Mouse (Mus musculus): ENCODE measurements around the gene Timp3. TPM values are rescaled to one million over a fixed set of nuclear protein-coding genes. Genes with fewer than 3 reads are reported as not detected.

The Timp3 gene
- total RNA-seq, 1 experiment = 28.8 TPM

GRCm38 (mm10) chr10:86330993-86331680 is 31.0 kb downstream of the Timp3 start:
- TF ChIP-seq MAFK (IDR thresholded peaks at IDR 0.05; ENCODE audit: insufficient read depth, low read depth, low read length) (no peak), CHD2 (IDR thresholded peaks at IDR 0.05; ENCODE audit: low read depth, low read length) (no peak), ZNF384 (IDR thresholded peaks at IDR 0.05; ENCODE audit: low read depth, low read length) (no peak), HCFC1 (IDR thresholded peaks at IDR 0.05; ENCODE audit: borderline replicate concordance, insufficient read depth, low read length) (no peak), ZC3H11A (IDR thresholded peaks at IDR 0.05; ENCODE audit: borderline replicate concordance, low read depth, low read length) (no peak)
- no peak for DNase-seq (ENCODE audit: low read depth, low spot score)
- in situ Hi-C loops (cut with MboI; ENCODE audit: low sequenced_read_pairs in 2 of 2, unreplicated experiment in 2 of 2) = no loop called here
- Histone ChIP-seq H3K4me1 (ENCODE audit: control insufficient read depth in 2 of 2, insufficient read depth in 2 of 2, low read length in 2 of 2, poor library complexity in 1 of 2) (peaks cover 4 to 7% of the 10 kb centered on the region in 2 experiments; a peak in 1 of 4 replicates), H3K9me3 (ENCODE audit: control insufficient read depth, insufficient read depth, low read depth, low read length) (no peaks in the 10 kb centered on the region), H3K27ac (ENCODE audit: insufficient read depth, low read depth, low read length, poor library complexity, severe bottlenecking) (no peak overlapping the region), H3K9ac (ENCODE audit: insufficient read depth, low read depth, low read length, poor library complexity, severe bottlenecking) (no peak overlapping the region), H3K4me3 (ENCODE audit: insufficient read depth in 1 of 2, low read depth in 1 of 2, low read length in 2 of 2, poor library complexity in 1 of 2, severe bottlenecking in 1 of 2) (no peak overlapping the region), H3K36me3 (ENCODE audit: control insufficient read depth, insufficient read depth, low read length, poor library complexity, severe bottlenecking) (no peaks in the 10 kb centered on the region)

GRCm38 (mm10) chr10:86331681-86332281 is 31.6 kb downstream of the Timp3 start:
- Histone ChIP-seq H3K36me3 (ENCODE audit: control insufficient read depth, insufficient read depth, low read length, poor library complexity, severe bottlenecking) (no peaks in the 10 kb centered on the region), H3K9ac (ENCODE audit: insufficient read depth, low read depth, low read length, poor library complexity, severe bottlenecking) (no peak overlapping the region), H3K9me3 (ENCODE audit: control insufficient read depth, insufficient read depth, low read depth, low read length) (no peaks in the 10 kb centered on the region), H3K4me3 (ENCODE audit: insufficient read depth in 1 of 2, low read depth in 1 of 2, low read length in 2 of 2, poor library complexity in 1 of 2, severe bottlenecking in 1 of 2) (no peak overlapping the region), H3K27ac (ENCODE audit: insufficient read depth, low read depth, low read length, poor library complexity, severe bottlenecking) (no peak overlapping the region), H3K4me1 (ENCODE audit: control insufficient read depth in 2 of 2, insufficient read depth in 2 of 2, low read length in 2 of 2, poor library complexity in 1 of 2) (peaks cover 4 to 8% of the 10 kb centered on the region in 2 experiments; a peak in 1 of 4 replicates)
- DNase-seq (ENCODE audit: low read depth, low spot score) = no peak
- in situ Hi-C loops (cut with MboI; ENCODE audit: low sequenced_read_pairs in 2 of 2, unreplicated experiment in 2 of 2) = no loop called here
- no peak for TF ChIP-seq ZC3H11A (IDR thresholded peaks at IDR 0.05; ENCODE audit: borderline replicate concordance, low read depth, low read length)

DNA sequence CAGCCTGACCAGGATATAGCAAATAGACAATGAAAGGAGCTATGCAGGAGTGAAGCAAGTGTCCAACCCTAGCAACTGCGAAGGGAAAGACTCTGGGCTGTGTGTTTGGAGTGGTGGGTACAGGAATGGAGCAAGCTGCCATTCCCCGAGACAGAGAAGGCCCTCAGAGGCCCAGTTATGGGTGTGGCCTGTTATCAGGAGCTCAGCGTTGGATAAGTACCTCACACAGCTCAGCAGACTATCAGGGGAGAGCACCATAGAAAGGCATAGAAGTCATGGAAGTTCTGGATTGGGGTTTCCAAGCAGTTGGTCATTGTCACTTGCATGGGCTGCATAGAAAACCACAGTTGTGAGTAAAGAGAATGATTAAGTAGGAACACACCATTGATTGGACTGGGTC is 32.8 kb downstream of the Timp3 start:
- no peak overlapping the region for H3K9ac ChIP-seq (ENCODE audit: insufficient read depth, low read depth, low read length, poor library complexity, severe bottlenecking)
- H3K4me1 ChIP-seq (ENCODE audit: control insufficient read depth in 2 of 2, insufficient read depth in 2 of 2, low read length in 2 of 2, poor library complexity in 1 of 2) = peaks cover 9 to 12% of the 10 kb centered on the region in 2 experiments; a peak in 2 of 4 replicates
- in situ Hi-C loops (cut with MboI; ENCODE audit: low sequenced_read_pairs in 2 of 2, unreplicated experiment in 2 of 2) = no loop called here
- H3K9me3 ChIP-seq (ENCODE audit: control insufficient read depth, insufficient read depth, low read depth, low read length) = no peaks in the 10 kb centered on the region
- no peaks in the 10 kb centered on the region for H3K36me3 ChIP-seq (ENCODE audit: control insufficient read depth, insufficient read depth, low read length, poor library complexity, severe bottlenecking)
- no peak overlapping the region for H3K4me3 ChIP-seq (ENCODE audit: insufficient read depth in 1 of 2, low read depth in 1 of 2, low read length in 2 of 2, poor library complexity in 1 of 2, severe bottlenecking in 1 of 2)
- no peak overlapping the region for H3K27ac ChIP-seq (ENCODE audit: insufficient read depth, low read depth, low read length, poor library complexity, severe bottlenecking)
- no peak for DNase-seq (ENCODE audit: low read depth, low spot score)
- TF ChIP-seq CHD2 (IDR thresholded peaks at IDR 0.05; ENCODE audit: low read depth, low read length) (no peak), ZNF384 (IDR thresholded peaks at IDR 0.05; ENCODE audit: low read depth, low read length) (no peak), HCFC1 (IDR thresholded peaks at IDR 0.05; ENCODE audit: borderline replicate concordance, insufficient read depth, low read length) (no peak), ZC3H11A (IDR thresholded peaks at IDR 0.05; ENCODE audit: borderline replicate concordance, low read depth, low read length) (no peak), MAFK (IDR thresholded peaks at IDR 0.05; ENCODE audit: insufficient read depth, low read depth, low read length) (no peak)

GRCm38 (mm10) chr10:86334581-86334980 is 34.4 kb downstream of the Timp3 start:
- H3K4me3 ChIP-seq (ENCODE audit: insufficient read depth in 1 of 2, low read depth in 1 of 2, low read length in 2 of 2, poor library complexity in 1 of 2, severe bottlenecking in 1 of 2) = no peak overlapping the region
- no peak overlapping the region for H3K9ac ChIP-seq (ENCODE audit: insufficient read depth, low read depth, low read length, poor library complexity, severe bottlenecking)
- H3K27ac ChIP-seq (ENCODE audit: insufficient read depth, low read depth, low read length, poor library complexity, severe bottlenecking) = no peak overlapping the region
- DNase-seq (ENCODE audit: low read depth, low spot score) = no peak
- no peaks in the 10 kb centered on the region for H3K36me3 ChIP-seq (ENCODE audit: control insufficient read depth, insufficient read depth, low read length, poor library complexity, severe bottlenecking)
- TF ChIP-seq ZC3H11A (IDR thresholded peaks at IDR 0.05; ENCODE audit: borderline replicate concordance, low read depth, low read length) (no peak), ZNF384 (IDR thresholded peaks at IDR 0.05; ENCODE audit: low read depth, low read length) (no peak), HCFC1 (IDR thresholded peaks at IDR 0.05; ENCODE audit: borderline replicate concordance, insufficient read depth, low read length) (no peak), MAFK (IDR thresholded peaks at IDR 0.05; ENCODE audit: insufficient read depth, low read depth, low read length) (no peak), CHD2 (IDR thresholded peaks at IDR 0.05; ENCODE audit: low read depth, low read length) (no peak)
- no peaks in the 10 kb centered on the region for H3K9me3 ChIP-seq (ENCODE audit: control insufficient read depth, insufficient read depth, low read depth, low read length)
- peaks cover 11 to 21% of the 10 kb centered on the region in 2 experiments; a peak in 3 of 4 replicates for H3K4me1 ChIP-seq (ENCODE audit: control insufficient read depth in 2 of 2, insufficient read depth in 2 of 2, low read length in 2 of 2, poor library complexity in 1 of 2)
- in situ Hi-C loops (cut with MboI; ENCODE audit: low sequenced_read_pairs in 2 of 2, unreplicated experiment in 2 of 2) = no loop called here
